Mouse (Mus musculus): Measurements from ENCODE around the gene Itpripl2.

Gene Itpripl2

GRCm38 (mm10) chr7:118491431-118492147 lies at the start of gene Itpripl2:
Gene Itpripl2 (minus strand): TSS chr7:118491975.
- DNase-seq: peak; percentile 75

- no peak for DNase-seq
Observed at GRCm38 (mm10) chr7:118535076-118535475, 43.3 kb upstream of the Itpripl2 start.

- no peak for DNase-seq
Observed at GRCm38 (mm10) chr7:118534326-118534725, 42.6 kb upstream of the Itpripl2 start.

GRCm38 (mm10) chr7:118533178-118533578 lies 41.4 kb upstream of the Itpripl2 start, which contains the start of gene Coq7:
Gene Coq7 (minus strand): TSS chr7:118533356.
- peak; percentile 96 for DNase-seq

GRCm38 (mm10) chr7:118532519-118533177 lies 40.9 kb upstream of the Itpripl2 start:
- peak; percentile 95 for DNase-seq

- DNase-seq: no peak
Observed at GRCm38 (mm10) chr7:118526967-118527366, 35.2 kb upstream of the Itpripl2 start.

GRCm38 (mm10) chr7:118522077-118522476 lies 30.3 kb upstream of the Itpripl2 start:
- DNase-seq: no peak

- no peak for DNase-seq
Observed at GRCm38 (mm10) chr7:118519661-118520060, 27.9 kb upstream of the Itpripl2 start.

- peak; percentile 53 for DNase-seq
Observed at GRCm38 (mm10) chr7:118518687-118519086, 26.9 kb upstream of the Itpripl2 start.

GRCm38 (mm10) chr7:118517819-118518218 lies 26.0 kb upstream of the Itpripl2 start:
- DNase-seq: no peak

GRCm38 (mm10) chr7:118508556-118508955 lies 16.8 kb upstream of the Itpripl2 start:
- no peak for DNase-seq

GRCm38 (mm10) chr7:118503844-118504243 lies 12.1 kb upstream of the Itpripl2 start:
- DNase-seq: no peak

GRCm38 (mm10) chr7:118502333-118502732 lies 10.6 kb upstream of the Itpripl2 start:
- DNase-seq: no peak

- DNase-seq: no peak
Observed at GRCm38 (mm10) chr7:118499784-118500435, 8.1 kb upstream of the Itpripl2 start.

GRCm38 (mm10) chr7:118498984-118499783 lies 7.4 kb upstream of the Itpripl2 start:
- DNase-seq: no peak

GRCm38 (mm10) chr7:118494892-118495579 lies 3.3 kb upstream of the Itpripl2 start:
- no peak for DNase-seq

GRCm38 (mm10) chr7:118493892-118494291 lies 2.1 kb upstream of the Itpripl2 start:
- no peak for DNase-seq

GRCm38 (mm10) chr7:118490666-118491430 lies 927 bp downstream of the Itpripl2 start:
- DNase-seq: no peak

- DNase-seq: no peak
Observed at GRCm38 (mm10) chr7:118489706-118490665, 1.8 kb downstream of the Itpripl2 start.

GRCm38 (mm10) chr7:118488060-118488664 lies 3.6 kb downstream of the Itpripl2 start:
- DNase-seq: no peak

Data from kidney, adult 11 months (tissue).